Mouse (Mus musculus) testis, adult 2 months (tissue): ENCODE results near the gene Hba-x. TPM values are rescaled to one million over a fixed set of nuclear protein-coding genes. Genes with fewer than 3 reads are reported as not detected.

ENCODE experiments used
- H3K27ac ChIP-seq: fragments of 200-500 bp; 2 replicates; pipeline ENCODE4 v1.5.1; 2012; ENCODE audit warnings: low read depth, low read length; ENCODE audit not compliant: control insufficient read depth, insufficient read depth
- H3K27me3 ChIP-seq: fragments of 200-500 bp; 2 replicates; pipeline ENCODE4 v1.6.1; 2012; ENCODE audit warnings: mild to moderate bottlenecking, low read length, moderate library complexity; ENCODE audit not compliant: control insufficient read depth, insufficient read depth
- H3K36me3 ChIP-seq: fragments of 200-500 bp; 2 replicates; pipeline ENCODE4 v1.6.1; 2012; ENCODE audit warnings: mild to moderate bottlenecking, low read length; ENCODE audit not compliant: control insufficient read depth, insufficient read depth
- H3K4me1 ChIP-seq: fragments of 200-500 bp; 2 replicates; pipeline ENCODE4 v1.6.1; 2012; ENCODE audit warnings: low read length; ENCODE audit not compliant: control insufficient read depth, insufficient read depth
- H3K4me3 ChIP-seq: fragments of 200-500 bp; 2 replicates; pipeline ENCODE4 v1.5.1; 2012; ENCODE audit warnings: low read depth, mild to moderate bottlenecking, low read length, moderate library complexity, mixed read lengths; ENCODE audit not compliant: control insufficient read depth
- CTCF ChIP-seq: fragments of 200-500 bp; IDR thresholded peaks from 2 replicates; pipeline ENCODE4 v1.5.1; 2012; ENCODE audit warnings: low read depth, mild to moderate bottlenecking, inconsistent platforms, low read length, moderate library complexity; ENCODE audit not compliant: control insufficient read depth, insufficient read depth, insufficient replicate concordance
- POLR2A ChIP-seq: fragments of 200-500 bp; IDR thresholded peaks from 2 replicates; pipeline ENCODE4 v1.6.1; 2012; ENCODE audit warnings: low read depth, mild to moderate bottlenecking, inconsistent platforms, low read length, moderate library complexity; ENCODE audit not compliant: control insufficient read depth
- polyA plus RNA-seq: library from polyadenylated mRNA; depleted of rRNA; stranded (reverse); fragments of >200 nt; gene quantifications from 2 replicates; pipeline ENCODE4 v1.2.3, GENCODE M21; 2012

Hba-x gene
- polyA plus RNA-seq, 1 experiment = not detected

DNA sequence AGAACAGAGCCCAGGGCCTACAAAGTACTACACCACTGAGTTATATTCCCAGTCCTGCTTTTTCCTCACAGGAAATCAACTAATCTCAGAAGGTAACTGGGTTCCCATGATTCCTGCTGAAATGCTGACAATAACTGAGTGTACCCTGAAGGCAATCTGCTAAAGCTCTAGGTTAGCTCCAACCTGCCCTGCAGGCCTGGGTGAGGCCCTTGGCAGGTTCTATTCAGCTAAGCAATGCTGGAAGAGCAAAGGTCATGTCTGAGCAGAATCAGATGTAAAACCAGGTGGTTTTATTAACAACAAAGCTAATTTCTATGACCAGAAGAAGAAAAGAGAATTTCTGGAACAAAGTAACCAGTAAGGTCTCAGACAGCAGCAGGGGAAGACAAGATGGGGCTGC is 34.8 kb upstream of the Hba-x start:
- Histone ChIP-seq H3K4me3 (no peak overlapping the region), H3K27me3 (no peaks in the 10 kb centered on the region), H3K4me1 (no peaks in the 10 kb centered on the region), H3K27ac (no peak overlapping the region), H3K36me3 (peaks cover 3% of the 10 kb centered on the region; the same call in 1 of the 2 replicates)
- TF ChIP-seq CTCF (no peak), POLR2A (no peak)

DNA sequence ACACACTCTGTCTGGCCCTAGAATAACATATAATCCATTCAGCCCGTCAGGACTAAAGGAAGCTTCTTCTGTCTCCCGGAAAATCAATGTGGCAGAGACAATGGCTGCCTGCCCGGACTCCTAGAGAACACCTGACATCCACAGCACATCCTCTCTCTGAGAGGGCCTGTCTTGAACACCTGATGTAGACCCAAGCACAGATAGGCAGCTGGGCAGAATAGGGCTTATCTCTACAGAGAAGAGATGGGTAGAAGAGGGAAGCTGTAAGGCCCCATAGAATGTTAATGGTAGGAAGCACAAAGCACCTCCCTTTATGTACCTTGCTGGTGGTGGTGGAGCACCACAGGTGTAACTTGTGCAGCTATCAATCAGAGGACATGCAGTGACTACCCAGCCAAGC is 34.0 kb upstream of the Hba-x start:
- Histone ChIP-seq H3K36me3 (peaks cover 3% of the 10 kb centered on the region; the same call in 1 of the 2 replicates), H3K4me1 (no peaks in the 10 kb centered on the region), H3K4me3 (no peak overlapping the region), H3K27ac (no peak overlapping the region), H3K27me3 (no peaks in the 10 kb centered on the region)
- TF ChIP-seq CTCF = no peak
- TF ChIP-seq POLR2A = no peak

DNA sequence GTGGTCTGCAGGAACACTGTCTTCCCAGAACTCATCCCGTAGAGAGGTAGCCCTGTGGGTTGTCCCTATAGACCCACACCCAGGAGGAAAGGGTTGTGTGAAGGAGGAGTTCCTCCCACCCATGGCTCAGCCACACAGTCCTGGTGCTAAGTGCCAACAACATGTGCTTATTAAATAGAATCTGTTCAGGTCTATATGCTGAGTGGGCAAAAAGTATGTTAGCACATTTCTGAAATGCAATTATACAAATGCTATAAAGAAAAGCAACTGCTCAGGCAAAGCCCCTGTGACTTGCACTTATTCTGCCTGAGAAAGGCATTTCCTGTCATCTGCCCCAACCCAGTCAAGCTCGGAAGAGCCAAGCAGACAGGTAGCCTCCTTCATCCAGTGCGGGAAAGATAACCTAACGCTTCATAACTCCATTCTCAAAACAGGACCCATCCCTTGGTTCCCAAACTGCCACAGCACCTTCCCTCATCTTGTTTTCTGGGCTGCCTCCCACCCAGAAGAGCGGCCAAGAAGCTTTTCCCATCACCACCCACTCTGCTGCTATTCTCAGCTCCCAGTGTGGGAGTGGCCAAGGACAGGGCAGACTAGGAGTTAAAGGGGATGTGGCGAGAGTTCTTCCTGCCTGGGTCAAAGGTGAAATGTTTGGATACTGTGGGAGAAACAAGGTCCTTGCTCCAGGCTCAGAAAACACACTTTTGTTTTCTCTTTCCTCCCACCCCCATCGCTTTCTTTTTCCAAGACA is 32.8 kb upstream of the Hba-x start:
- Histone ChIP-seq H3K4me3 (no peak overlapping the region), H3K27ac (no peak overlapping the region), H3K27me3 (no peaks in the 10 kb centered on the region), H3K4me1 (no peaks in the 10 kb centered on the region), H3K36me3 (peaks cover 3% of the 10 kb centered on the region; the same call in 1 of the 2 replicates)
- TF ChIP-seq POLR2A (no peak), CTCF (no peak)

DNA sequence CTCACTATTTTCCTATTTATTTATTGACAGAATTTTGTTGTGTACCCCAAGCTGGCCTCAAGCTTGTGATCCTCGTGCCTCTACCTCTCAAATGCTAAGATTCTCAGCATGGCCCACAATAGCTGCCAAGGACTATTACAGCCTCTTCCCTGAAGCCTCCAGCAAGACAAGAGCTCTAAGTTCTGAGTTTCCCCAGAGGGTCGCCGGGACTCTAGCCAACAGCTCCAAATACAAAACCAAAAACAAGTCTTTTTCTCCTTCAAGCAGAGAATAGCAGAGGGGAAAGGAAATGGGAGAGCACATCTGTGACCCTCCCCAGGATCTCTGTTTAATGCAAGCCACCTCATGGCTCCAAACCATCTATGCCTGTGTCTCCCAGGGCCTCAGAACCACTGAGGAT is 32.1 kb upstream of the Hba-x start:
- Histone ChIP-seq H3K27ac (no peak overlapping the region), H3K36me3 (peaks cover 2% of the 10 kb centered on the region; the same call in 1 of the 2 replicates), H3K4me3 (no peak overlapping the region), H3K4me1 (no peaks in the 10 kb centered on the region), H3K27me3 (no peaks in the 10 kb centered on the region)
- TF ChIP-seq CTCF (no peak), POLR2A (no peak)

DNA sequence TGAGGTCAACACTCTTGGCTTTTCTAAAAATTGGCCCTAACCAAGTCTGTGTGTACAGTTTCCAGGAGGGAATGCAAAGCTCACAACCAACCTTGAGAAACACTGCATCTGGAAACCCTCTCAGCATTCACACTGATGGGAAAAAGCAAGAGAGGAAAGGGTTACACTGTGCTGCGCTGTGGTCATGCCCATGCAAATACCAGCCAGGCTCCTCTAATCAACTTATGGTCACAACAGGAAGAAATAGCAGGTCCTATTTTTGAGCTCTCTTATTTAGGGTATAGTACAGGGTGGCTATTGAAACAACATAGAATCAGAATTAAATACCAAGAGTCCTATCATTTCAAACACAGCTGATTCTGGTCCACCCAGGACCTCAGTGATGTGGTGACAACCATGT is 31.6 kb upstream of the Hba-x start:
- H3K4me3 ChIP-seq = no peak overlapping the region
- no peaks in the 10 kb centered on the region for H3K4me1 ChIP-seq
- no peak overlapping the region for H3K27ac ChIP-seq
- TF ChIP-seq CTCF = no peak
- no peak for TF ChIP-seq POLR2A
- peaks cover under 1% of the 10 kb centered on the region; the same call in 1 of the 2 replicates for H3K36me3 ChIP-seq
- H3K27me3 ChIP-seq = no peaks in the 10 kb centered on the region

DNA sequence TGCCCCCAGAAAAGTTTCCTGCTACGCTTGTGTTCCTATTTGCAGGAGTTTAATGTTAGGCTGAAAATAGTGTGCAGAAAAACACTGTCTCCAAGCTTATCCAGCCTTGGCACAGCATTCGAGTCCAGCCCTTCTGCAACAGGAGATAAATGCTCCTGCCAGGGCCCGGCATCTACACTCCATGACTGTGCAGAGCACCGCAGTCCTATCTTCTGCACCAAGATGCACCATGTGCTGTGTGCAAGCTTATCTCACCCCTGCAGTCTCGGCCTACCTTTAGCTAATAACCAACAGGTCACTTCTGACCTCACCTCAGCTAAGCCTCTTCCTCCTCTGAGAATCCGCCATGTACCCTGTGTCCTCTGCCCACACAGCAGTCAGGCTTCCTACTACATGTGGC is 30.6 kb upstream of the Hba-x start:
- no peaks in the 10 kb centered on the region for H3K4me1 ChIP-seq
- no peaks in the 10 kb centered on the region; the same call in 1 of the 2 replicates for H3K36me3 ChIP-seq
- H3K4me3 ChIP-seq = no peak overlapping the region
- H3K27ac ChIP-seq = no peak overlapping the region
- H3K27me3 ChIP-seq = no peaks in the 10 kb centered on the region
- TF ChIP-seq POLR2A (no peak), CTCF (no peak)

DNA sequence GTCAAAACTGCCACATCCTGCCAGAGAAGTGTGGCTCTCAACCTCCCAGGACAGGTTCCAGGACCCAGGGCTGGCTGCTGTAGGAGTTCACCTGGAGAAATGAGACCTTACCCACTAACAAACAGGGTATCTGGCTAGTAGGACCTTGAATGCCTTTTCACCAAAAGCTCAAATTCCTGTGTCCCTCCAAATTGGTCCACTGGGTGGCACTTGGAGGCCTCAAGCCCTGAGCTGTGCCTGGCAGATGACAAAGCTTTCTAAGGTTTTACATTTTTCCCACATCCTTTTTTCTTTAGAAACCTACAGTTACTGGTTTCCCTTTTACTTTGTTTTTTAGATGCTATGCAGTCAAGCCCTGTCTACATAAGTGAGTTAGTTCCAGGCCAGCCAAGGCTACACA is 29.1 kb upstream of the Hba-x start:
- no peak overlapping the region for H3K4me3 ChIP-seq
- H3K27me3 ChIP-seq = no peaks in the 10 kb centered on the region
- no peak for TF ChIP-seq CTCF
- TF ChIP-seq POLR2A = no peak
- no peaks in the 10 kb centered on the region for H3K4me1 ChIP-seq
- no peak overlapping the region for H3K27ac ChIP-seq
- H3K36me3 ChIP-seq = no peaks in the 10 kb centered on the region; the same call in 1 of the 2 replicates
